Mouse (Mus musculus) c-Kit-positive CD71-negative TER-119-negative erythroid progenitor cells, embryonic 14.5 days (primary cell): ENCODE data around the gene Cdca5.
"Not testable (repeated sequence)": the region's sequence is repeated elsewhere in the genome, so short reads cannot be mapped to it uniquely, and the experiment has no call there.

Experiments used
- DNase-seq: peaks from one replicate; pipeline ENCODE4 v3.0.0-alpha.2; 2013; ENCODE audit warnings: low read depth

Cdca5 gene

DNA sequence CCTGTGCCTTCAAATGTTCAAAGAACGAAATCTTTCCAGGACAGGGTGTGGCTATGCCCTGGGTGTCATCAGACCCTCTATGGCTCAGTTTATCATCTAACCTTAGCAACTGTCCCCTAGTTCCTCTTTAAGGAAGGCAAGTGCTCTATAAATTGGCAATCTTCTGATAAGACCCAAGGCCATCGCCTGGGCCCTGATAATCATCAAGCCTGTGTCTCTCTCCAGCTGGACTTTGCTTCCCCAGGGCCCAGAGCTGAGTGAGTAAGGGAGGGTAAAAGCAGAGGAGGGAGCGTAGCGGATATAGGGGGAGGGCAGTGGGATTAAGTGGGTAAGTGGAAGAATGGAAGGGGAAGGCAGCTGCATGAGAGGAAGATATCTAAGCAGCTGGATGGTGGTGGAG lies 19.7 kb downstream of the Cdca5 start:
- DNase-seq, result no peak

DNA sequence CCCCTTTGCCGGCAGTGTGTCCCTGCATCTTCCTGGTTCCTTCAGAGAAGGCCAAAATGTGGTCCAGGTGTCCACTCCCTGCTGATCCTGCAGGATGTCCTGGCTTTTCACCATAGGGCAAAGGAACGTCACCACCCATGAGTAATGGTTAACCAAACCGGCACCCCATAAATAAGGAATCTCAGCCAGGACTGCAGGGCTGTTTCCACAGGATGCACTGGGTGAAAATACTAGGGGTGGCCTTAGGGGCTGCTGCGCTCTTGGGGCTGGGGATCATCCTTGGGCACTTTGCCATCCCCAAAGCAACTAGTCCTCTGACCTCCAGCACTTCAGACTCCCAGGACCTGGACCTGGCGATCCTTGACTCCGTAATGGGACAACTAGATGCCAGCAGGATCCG lies 20.8 kb downstream of the Cdca5 start, which contains the start of gene Naaladl1:
TSS of gene Naaladl1 (plus strand) at position 197 of the 400 bp plus-strand sequence.
- no peak for DNase-seq

DNA sequence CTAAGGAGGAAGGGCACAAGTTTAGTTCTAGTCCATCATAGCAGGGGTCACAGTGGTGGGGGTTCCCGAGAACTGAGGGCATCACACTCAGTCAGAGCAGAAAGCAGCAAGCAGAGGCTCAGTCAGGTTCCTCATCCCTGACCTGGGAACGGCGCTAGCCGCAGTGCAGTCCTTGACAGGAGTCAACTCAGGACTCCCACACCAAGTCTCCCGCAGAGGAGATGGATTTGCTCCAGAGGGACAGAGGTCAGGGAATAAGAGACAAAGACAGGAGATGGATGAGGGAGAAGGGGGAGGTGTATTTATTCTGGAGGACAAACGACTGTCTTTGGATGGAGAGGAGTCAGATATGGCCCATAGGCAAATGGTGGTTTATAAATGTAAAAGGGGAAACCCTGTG lies 28.3 kb downstream of the Cdca5 start:
- DNase-seq, result no peak

DNA sequence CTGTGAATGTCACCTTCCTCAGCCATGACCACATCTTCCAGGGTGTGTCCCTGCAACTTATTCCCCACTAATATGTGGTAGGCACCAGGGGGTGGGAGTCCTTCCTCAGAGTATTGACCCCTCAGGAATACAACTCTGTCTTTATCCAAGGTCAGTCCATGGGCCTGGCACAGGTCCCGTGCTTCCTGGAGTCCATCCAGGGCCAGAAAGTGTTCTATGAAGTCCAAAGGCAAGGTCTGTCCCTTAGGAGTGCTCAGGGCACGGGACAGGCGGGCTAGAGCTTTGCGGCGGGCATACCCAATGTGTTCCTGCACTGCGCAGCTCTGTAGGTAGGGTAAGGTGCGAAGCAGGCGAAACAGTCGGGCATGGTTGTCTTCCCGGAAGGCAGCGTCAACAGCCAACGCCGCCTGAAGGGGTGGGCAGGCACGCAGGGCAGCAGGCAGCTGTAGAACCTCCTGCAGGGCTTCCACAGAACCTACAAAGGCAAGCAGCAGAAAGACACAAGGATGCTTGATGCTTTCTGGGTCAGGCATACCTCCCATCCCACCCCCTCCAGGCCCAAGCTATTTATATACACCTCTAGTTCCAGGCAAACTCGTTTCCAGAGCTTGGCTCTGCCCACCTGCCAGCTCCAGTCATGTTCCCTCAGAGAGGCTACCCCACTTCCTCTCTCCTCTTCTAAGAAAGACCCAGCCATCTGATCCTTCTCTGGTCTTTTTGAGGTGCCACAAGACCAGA lies 31.5 kb downstream of the Cdca5 start:
- DNase-seq, result no peak

DNA sequence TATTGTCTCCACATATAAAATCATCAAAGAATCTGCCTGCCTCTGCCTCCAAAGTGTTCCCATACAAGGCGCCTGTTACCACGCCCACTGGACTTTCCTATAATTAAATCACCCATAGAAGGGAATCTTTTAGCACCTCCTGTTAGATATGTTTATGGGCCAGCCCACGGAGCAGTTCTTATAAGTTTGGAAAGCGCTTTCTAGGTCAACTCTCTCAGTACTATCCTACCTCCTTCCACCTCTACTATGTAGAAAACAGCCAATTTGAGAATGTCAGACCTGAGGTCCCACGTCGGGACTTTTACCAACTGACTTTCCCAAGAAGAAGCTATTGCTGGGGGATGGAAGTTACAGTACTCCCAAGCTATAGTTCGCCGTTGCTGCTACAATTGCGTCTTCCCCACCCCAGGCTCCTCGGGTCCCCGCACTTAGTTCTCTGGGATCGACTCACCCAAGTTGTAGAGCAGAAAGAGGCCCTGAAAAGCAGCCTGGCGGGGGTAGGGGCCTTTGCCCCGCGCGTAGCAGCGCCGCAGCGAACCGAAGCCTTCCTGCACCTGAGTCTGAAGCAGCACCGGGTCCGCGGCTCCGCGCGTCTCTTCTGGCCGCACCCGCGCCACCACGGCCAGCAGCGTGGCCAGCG lies 32.7 kb downstream of the Cdca5 start:
- DNase-seq, result no peak

DNA sequence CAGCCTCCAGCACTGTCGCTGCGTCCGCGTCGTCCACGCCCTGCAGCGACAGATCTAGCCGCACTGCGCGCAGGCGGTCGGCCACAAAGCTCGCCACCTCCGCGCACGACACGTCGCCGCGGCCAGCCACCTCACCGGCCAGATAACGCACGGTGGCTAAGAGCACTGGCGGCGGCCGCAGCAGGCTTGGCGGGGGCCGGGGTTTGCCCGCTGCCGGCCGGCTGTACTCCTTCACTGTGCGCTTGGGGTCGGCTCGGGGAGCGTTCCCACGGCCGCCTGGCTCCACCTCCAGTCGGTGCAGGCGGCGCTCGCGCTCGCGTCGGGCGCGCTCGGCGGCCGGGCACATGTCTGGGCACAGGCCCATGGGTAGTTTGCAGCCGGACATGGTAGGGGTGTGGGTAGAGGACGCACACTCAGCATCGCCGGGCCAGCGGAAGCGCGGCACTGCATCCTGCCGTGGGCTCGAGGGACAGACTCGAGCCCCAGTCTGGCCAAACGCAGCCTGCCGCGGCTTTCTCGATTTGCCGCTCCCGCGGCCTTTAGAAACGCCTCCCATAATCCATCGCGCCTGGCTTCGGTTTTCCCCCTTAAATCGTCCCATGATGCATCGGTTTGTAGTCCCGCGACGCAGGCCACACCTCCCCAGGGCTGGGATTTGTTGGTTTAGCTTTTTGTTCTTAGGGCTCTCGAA lies 33.3 kb downstream of the Cdca5 start, which contains the start of gene Sac3d1:
TSS of gene Sac3d1 (minus strand) at position 665 of the 691 bp plus-strand sequence.
- DNase-seq, result peak; percentile 91

DNA sequence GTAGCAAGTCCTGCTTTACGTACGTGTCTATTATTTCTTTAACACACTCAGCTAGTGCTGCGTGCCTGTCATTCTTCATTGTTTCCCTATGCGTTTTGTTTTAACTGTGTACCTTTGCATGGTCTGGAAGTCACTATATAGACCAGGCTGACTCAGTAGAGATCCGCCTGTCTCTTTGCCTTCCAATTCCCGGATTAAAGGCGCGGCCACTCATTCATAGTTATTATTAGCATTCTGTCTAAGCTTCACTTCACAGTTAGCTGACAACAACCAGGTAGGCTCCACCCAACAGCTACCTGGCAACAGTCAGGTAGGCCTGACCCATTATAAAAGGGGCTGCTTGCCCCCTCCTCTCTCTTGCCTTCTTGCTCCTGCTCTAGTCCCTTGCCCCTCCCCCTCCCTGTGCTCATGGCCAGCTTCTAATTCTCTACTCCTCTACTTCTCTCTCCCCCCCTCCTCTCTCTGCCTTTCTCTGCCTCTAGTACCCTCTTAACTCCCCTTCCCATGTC lies 33.9 kb downstream of the Cdca5 start:
- DNase-seq, result no peak

DNA sequence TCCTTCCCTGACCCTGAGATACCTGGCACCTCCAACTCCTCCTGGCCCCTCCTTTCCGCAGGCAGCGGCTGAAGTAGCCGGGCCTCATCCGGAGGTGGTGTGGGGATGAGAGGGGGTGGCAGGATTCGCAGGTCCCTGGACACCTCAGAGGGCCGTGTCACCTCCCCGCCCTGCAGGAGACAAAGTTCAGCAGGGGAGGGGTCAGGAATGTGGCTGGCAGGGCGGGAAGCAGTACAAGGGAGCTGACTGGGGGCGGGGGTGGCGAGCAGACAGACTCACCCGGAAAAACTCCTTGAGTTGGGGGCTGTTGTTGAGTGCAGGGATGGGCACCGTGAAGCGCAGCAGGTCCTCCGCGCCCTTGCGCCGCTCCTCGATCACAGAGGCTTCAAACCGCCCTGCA lies 37.0 kb downstream of the Cdca5 start:
- DNase-seq, result no peak

DNA sequence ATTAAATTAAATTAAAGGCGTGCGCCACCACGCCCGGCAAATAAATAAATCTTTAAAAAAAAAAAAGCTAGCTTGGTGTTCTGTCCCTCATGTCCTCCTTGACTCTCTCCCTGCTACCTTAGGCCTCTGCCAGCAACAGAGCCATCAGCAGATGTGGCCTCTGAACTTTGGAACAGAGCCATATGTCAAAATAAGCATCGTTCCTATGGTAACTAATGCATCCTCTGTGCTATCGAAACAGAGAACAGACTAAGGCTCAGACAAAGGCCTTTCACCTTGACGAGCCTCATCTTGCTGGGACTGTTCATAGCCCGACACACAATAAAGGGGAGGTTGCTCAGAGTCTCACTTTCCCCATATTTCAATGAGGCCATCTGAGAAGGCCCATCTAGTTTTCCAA lies 38.5 kb downstream of the Cdca5 start:
- no peak for DNase-seq

DNA sequence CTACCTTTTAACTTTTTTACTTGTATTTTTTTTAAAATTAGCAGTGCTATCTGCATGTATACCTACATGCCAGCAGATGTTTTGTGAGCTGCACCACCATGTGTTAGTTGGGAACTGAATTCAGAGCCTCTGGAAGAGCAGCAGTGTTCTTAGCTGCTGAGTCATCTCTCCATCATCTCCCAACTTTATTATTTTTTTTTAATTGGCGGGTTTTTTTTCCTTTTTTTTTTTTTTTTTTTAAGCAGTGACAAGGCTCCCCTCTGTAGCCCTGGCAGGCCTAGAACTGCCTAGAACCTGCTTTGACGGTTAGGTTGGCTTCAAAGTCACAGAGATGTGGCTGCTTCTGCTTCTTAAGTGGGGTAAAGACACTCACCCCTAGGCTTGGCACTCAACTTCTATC lies 40.1 kb downstream of the Cdca5 start:
- DNase-seq, result no peak

DNA sequence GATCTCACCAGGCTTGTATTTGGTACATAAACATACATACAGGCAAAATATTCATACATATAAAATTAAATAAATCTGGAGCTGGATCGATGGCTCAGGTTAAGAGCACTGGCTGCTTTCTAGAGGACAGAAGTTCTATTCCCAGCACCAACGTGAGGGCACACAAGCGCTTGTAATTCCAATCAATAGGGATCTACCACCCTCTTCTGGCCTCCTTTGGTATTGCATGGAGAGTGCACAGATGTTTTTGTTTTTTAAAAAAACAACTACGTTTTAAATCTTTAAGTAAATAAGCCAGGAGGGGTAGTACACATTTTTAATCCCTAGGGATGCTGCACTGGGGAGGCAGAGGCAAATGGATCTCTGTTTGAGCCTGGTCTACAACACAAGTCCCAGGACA lies 41.5 kb downstream of the Cdca5 start:
- peak; percentile 72 for DNase-seq

DNA sequence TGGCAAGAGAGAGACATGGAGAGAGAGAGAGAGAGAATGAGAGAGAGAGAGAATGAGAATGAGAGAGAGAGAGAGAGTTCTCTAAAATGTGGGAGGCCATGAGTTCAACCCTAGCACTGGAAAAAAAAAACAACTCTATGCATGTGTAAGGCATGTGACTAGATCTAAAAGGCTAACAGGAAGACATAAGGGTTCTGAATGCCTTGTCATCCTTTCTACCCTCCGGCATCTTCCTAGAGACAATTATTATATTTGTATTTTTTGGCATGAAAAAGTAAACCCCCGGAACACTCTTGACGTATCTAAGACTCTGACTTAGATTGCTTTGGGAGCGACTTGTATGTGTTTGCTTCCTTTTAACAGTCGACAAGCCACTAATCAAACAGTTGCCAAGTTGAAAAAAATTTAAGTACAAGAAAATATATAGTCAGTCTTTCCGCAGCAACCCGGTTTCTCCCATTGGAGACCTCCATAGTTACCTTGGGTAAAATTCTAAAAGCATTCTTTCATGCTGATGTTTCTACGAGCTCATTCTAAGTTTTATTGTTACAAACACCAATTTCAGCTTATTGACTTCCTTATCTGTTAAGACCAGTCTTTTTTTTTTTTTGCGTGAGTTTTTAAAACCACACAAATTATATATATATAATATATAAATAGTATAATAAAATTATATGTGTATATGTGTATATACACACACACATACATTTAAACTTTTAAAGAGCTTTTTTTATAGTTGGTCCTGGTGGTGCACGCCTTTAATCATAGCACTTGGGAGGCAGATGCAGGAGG lies 42.2 kb downstream of the Cdca5 start:
- no peak for DNase-seq

DNA sequence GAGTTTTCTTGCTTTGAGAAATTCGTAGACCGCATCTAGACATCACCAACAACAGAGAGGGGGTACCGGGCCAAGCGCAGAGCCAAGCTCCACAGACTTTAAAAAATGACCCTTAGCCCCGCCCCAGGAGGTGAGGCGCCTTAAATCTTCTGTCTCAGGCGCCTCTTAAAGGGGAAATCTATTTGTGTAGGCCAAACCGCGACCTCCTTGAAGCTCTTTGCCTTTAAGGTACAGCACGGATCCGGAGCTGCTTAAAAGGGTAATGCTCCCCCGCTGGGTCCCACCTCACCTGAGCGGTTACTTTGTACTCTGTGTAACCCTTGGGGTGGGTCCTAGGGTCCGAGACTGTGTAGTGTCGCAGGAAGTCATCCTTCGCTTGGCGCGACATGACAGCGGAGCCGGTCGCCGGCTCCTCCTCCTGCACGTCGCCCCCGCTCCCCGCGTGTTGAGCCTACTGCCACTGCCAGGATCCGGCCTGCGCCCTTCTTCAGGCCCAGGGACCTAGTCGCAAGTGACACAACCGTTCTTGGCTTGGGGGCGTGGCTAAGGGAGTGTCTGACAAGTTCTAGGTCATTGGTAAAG lies 43.1 kb downstream of the Cdca5 start, which contains the start of gene Snx15:
TSS of gene Snx15 (minus strand) at position 545 of the 582 bp plus-strand sequence.
- DNase-seq, result peak; percentile 94

DNA sequence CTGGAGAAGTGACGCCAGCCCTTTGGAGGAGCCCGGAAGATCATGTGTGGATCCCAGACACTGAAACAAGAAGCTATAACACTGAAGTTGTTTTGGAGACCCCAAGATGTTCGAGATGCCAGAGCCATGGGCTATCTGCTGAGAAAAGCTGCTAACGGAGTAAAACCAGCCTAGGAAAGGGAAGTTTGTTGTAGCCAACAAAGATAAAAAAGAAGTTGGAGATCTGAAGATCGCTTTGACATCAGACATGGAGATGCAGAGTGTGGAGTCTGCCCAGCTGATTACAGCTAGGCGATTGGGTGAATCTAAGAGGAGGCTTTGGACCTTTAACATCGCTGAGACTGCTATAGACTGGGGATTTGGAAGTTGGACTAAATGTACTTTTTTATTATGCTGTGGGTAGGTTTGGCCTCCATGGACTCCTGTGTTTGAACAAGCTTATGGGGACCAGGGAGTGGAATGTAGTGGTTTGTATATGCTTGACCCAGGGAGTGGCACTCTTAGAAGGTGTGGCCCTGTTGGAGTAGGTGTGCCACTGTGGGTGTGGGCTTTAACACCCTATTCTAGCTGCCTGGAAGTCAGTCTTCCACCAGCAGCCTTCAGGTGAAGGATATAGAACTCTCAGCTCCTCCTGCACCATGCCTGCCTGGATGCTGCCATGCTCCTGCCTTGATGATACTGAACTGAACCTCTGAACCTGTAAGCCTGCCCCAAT lies 45.8 kb downstream of the Cdca5 start:
- not testable (repeated sequence) for DNase-seq

DNA sequence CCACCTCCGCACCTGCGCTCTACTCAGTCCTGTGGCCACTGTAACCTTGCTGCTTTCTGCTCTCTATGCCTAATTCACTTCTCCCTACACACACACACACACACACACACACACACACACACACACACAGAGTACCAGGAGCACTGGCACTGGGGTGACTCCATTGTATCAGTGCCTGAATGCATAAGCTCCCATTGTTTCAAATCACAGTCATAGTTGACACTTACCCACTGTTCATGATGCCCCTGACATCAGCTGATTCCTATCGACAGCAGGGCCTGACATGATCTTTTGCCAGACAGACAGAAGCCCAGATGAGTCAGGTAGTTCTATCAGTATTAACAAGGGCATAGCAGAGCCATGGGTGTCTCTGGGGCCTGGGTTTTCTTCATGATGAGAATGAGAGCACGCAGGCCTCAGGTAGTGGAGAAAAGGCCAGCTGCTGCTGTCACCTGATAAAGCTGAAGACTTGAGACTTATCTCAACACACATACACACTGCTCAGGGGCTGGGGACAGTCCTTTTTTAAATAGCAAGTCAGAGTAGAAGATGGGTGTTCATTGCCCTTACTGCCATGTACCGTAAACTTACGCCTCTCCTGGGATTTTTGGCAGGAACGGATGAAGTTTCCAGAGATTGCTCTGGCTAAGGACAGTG lies 47.5 kb downstream of the Cdca5 start:
- no peak for DNase-seq

DNA sequence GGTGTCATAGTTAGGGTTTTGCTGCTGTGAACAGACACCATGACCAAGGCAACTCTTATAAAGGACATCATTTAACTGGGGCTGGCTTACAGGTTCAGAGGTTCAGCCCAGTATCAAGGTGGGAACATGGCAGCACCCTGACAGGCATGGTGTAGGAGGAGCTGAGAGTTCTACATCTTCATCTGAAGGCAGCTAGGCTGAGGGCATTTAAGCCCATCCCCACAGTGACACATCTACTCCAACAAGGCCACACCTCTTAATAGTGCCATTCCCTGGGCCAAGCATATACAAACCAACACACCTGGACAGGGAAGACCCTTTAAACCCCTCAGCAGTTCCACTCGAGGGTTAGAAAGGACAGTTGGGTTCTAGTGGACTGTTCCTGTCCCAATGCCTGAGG lies 48.4 kb downstream of the Cdca5 start:
- DNase-seq, result not testable (repeated sequence)

DNA sequence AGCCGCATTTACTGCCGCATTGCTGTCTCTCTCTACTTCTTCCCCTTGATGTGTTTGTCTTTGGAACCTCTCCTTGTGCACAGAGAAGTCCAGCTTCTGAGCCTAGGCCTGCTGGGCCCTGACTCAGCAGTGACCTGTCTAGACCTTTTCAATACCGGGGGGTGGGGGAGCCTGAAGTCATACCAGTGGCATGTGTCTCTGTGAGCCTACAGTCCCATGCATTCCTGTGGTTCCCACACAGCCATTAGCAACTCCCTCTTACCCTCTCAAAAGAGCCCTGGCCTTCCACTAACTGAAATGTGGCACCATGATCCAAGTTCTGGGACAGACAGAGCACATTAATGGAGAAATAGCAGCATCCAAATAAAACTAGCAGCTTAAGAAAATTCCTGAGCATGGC lies 51.6 kb downstream of the Cdca5 start:
- DNase-seq, result no peak

DNA sequence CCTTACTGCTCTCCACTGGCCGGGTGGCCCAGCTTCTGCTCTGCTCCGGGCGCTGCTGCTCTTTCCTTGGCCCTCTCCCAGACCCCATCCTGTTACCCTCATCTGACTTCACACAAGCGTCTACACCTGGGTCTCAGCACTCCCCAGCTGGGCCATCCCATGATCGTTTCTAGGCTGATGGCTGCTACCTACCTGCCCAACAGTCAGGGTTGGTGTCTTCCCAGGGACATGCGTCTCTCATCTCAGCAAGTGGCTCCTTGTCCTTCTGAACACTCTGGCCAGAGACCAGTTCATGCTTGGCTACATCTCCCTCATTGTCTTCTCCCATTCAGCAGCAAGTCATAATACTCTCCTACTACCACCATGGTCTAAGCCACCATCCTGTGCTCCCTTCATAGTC lies 54.9 kb downstream of the Cdca5 start:
- no peak for DNase-seq

DNA sequence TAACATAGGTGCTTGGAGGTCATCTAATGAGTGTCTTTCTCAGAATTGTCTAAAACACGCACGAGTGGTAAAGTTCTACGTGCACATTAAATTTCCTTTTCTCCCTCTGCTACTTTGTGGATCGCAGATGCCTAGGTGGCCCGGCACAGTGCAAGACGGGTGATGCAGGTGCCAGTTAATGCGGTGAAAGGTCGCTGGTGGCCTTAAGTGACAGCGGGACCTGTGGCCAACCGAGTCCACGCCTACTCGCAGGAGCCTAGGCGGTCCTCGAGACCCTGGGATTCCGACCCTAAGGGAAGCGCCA lies 55.5 kb downstream of the Cdca5 start:
- DNase-seq, result no peak

DNA sequence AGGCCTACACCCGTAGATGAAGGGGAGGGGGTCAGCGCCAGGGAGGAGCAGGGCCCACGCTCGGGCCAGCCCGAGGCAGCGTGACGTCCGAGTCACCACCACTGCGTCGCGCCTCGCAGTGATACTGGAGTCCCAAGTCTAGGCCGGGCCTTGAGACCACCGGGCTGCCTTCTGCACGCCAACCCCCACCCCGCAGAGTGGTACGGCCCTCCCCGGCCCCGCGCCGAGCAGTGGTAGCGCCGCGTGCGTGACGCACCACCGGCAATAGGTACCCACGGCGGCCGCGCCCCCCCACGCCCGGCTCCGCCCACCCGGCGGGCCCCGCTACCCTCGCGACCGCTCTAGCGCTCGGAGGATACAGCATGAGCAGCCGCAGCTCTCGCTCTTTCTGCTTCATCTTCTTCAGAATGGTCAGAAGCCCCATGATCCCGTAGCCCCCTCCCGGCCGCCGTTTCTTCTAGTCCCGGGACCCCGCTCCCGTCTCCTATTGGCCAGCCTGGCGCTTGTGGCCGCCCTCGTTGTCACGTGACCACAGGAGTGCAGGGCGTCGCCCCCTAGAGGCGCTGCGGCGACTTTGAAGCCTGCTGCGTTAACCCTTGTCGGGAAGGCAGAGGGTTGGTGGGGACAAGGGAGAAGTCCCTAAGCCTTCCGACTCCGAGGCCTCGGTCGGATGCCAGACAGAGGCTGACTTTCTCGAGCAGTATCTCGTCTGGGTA lies 56.1 kb downstream of the Cdca5 start, which contains the start of gene Batf2:
TSS of gene Batf2 (plus strand) at position 306 of the 716 bp plus-strand sequence.
- DNase-seq, result peak; percentile 89
